Mouse (Mus musculus) forelimb bud, embryonic 11.5 days (tissue): ENCODE results near the gene Arntl.

Source experiments
- DNase-seq: peaks from one replicate; pipeline ENCODE4 v3.0.0-alpha.2; 2012; ENCODE audit warnings: low read depth, low spot score

Arntl gene

GRCm38 (mm10) chr7:113292193-113292592 lies 84.9 kb downstream of the Arntl start:
- DNase-seq, result no peak

GRCm38 (mm10) chr7:113294598-113294997 lies 87.3 kb downstream of the Arntl start:
- no peak for DNase-seq

GRCm38 (mm10) chr7:113295077-113295890 lies 88.0 kb downstream of the Arntl start:
- DNase-seq, result peak; percentile 82

DNA sequence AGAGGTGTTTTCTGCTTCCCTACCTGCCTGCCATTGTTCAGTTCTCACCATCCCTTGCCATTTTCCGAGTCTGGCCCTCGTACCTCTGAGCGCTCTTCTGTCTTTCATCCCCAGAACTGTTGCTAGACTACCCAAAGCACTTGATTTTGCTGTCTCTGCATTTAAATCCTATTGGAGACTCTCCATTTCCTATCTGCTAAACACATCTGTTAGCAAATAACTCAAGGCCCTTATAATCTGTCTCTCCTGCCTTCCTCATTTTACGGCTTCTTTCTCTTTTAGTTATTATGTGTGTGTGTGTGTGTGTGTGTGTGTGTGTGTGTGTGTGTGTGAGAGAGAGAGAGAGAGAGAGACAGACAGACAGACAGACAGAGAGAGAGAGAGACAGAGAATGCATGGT lies 90.5 kb downstream of the Arntl start:
- no peak for DNase-seq

- no peak for DNase-seq
Observed at GRCm38 (mm10) chr7:113310136-113310535, 102.9 kb downstream of the Arntl start.

DNA sequence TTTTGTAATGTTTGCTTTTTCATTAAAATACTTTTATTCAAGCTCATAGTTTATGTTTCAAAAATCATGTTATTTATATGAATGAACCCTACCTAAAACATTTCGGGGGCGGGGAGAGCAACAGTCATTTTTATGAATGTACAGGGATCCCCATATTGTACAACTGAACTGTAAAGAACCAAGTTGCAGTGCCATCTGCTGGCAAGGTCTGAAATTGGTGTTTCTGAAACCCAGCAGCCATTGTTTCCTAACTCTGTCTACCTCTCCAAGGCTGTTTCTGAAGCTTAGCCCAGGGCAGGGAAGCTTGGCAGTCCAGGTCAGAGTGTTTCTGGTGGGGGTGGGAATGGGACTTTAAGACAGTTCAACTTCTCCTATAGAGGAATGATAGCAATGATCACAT lies 104.5 kb downstream of the Arntl start:
- DNase-seq, result peak; percentile 55

DNA sequence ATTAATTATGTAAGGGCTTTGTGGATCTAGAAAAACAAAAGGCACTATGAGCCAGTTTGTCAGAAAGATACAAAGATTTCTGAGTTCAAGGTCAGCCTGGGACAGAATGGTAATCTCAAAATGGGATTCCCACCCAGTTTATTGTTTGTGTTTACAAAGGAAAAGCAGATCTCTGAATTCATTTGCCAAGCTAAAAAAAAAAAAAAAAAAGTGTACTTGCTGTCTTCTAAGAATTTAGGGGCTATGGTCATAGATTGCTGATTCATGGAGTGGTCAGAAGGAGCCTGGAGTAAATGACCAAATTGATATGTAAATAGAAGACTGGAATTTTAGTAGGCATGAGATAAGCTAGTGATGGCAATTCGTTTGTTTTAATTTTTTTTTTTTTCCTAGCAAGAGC lies 112.9 kb downstream of the Arntl start:
- no peak for DNase-seq

- DNase-seq, result no peak
Observed at GRCm38 (mm10) chr7:113334036-113334435, 126.8 kb downstream of the Arntl start.

DNA sequence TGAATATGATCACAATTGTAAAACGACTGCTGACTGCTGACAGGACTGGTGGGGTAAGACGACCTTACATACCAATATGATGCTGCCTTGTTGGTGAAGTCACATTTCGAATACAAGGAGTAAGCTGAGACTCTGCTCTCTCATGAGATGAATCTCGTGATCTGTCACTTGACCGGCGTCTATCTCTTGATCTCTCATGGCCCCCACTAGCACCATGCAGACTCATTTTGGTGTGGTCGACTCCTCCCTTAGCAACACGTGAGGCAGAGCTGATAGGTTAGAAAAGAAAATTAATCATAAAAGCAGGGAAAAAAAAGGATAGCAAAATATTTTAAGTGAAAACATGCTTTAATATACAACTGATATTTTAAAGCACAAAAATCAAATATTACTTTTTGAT lies 128.0 kb downstream of the Arntl start:
- DNase-seq, result no peak

GRCm38 (mm10) chr7:113347271-113347670 lies 140.0 kb downstream of the Arntl start:
- no peak for DNase-seq

DNA sequence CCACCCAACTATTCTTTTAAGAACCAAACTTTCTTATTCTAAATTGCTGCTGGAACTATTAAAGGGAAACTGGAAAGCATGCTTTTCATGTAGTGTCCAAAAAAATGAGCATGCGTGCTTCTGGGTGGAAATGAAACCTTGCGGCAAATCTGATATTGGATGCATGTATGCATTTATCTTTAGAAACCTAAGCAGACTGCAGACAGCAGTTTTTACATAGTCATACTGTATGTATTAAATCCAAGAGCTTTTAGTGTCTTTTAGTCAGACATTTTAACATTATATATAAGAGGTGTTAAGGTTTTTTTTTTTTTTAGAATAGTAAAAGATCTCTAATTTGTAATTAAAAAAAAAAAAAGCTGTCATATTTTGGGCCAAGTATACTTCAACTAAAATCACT lies 140.4 kb downstream of the Arntl start:
- no peak for DNase-seq

- no peak for DNase-seq
Observed at GRCm38 (mm10) chr7:113349089-113349488, 141.8 kb downstream of the Arntl start.
